Mouse (Mus musculus): ENCODE data around the gene Ltbp2. TPM values are rescaled to one million over a fixed set of nuclear protein-coding genes. Genes with fewer than 3 reads are reported as not detected.

Gene Ltbp2
- polyA plus RNA-seq, 1 experiment from 2014 or later: 1.4 TPM

- ATAC-seq (ENCODE audit: low FRiP score, low TSS enrichment): no peak
- H3K9ac ChIP-seq (ENCODE audit: low read length): no peak overlapping the region
- TF ChIP-seq EP300 (optimal IDR thresholded peaks at IDR 0.05) (no peak), CTCF (IDR thresholded peaks at IDR 0.05; ENCODE audit: low read depth) (no peak)
- no peaks in the 10 kb centered on the region for H3K27me3 ChIP-seq (ENCODE audit: control insufficient read depth, insufficient read depth, low read length)
- no peak overlapping the region for H3K4me3 ChIP-seq (ENCODE audit: low read depth, low read length)
- H3K27ac ChIP-seq (replicated peaks): no peak overlapping the region
- H3K36me3 ChIP-seq (ENCODE audit: control insufficient read depth, insufficient read depth, low read length): no peaks in the 10 kb centered on the region
- no peak overlapping the region for H3K4me2 ChIP-seq (replicated peaks; ENCODE audit: low read depth)
- 0 out of 2 replicates have a peak, but pooled peaks cover 4% of the 10 kb centered on the region for H3K4me1 ChIP-seq (replicated peaks; ENCODE audit: control insufficient read depth, insufficient read depth)
- WGBS: 61% methylated on average over 15 of the region's 15 CpGs
- H3K9me3 ChIP-seq (ENCODE audit: control insufficient read depth, low read length): no peaks in the 10 kb centered on the region
- DNase-seq (ENCODE audit: low spot score): no peak
Measured at GRCm38 (mm10) chr12:84841158-84842140, 34.9 kb downstream of the Ltbp2 start.

GRCm38 (mm10) chr12:84840734-84841133 is 35.6 kb downstream of the Ltbp2 start:
- Histone ChIP-seq H3K4me1 (replicated peaks; ENCODE audit: control insufficient read depth, insufficient read depth) (0 out of 2 replicates have a peak, but pooled peaks cover 4% of the 10 kb centered on the region), H3K9me3 (ENCODE audit: control insufficient read depth, low read length) (no peaks in the 10 kb centered on the region), H3K4me2 (replicated peaks; ENCODE audit: low read depth) (no peak overlapping the region), H3K27ac (replicated peaks) (no peak overlapping the region), H3K9ac (ENCODE audit: low read length) (no peak overlapping the region), H3K4me3 (ENCODE audit: low read depth, low read length) (no peak overlapping the region), H3K36me3 (ENCODE audit: control insufficient read depth, insufficient read depth, low read length) (no peaks in the 10 kb centered on the region), H3K27me3 (ENCODE audit: control insufficient read depth, insufficient read depth, low read length) (no peaks in the 10 kb centered on the region)
- no peak for TF ChIP-seq CTCF (IDR thresholded peaks at IDR 0.05; ENCODE audit: low read depth)
- no peak for TF ChIP-seq EP300 (optimal IDR thresholded peaks at IDR 0.05)
- DNase-seq (ENCODE audit: low spot score) (no peak), ATAC-seq (ENCODE audit: low FRiP score, low TSS enrichment) (no peak)
- 63% methylated on average over 3 of the region's 3 CpGs for WGBS

DNA sequence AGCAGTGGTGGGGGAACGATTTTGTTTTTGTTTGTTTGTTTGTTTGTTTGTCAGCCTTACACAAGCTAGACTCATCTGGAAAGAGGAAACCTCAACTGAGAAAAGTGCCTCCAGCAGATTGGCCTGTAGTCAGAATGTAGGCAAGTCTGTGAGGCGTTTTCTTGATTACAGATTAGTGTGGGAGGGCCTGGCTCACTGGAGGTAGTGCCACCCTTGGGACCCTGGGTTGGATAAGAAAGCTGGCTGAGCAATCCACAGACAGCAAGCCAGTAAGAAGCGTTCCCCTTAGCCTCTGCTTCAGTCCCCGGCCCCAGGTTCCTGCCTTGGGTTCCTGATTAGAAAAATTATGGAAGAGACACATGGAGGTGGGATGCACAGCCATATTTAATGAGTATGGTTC is 36.4 kb downstream of the Ltbp2 start:
- no peak for ATAC-seq (ENCODE audit: low FRiP score, low TSS enrichment)
- Histone ChIP-seq H3K9me3 (ENCODE audit: control insufficient read depth, low read length) (no peaks in the 10 kb centered on the region), H3K36me3 (ENCODE audit: control insufficient read depth, insufficient read depth, low read length) (no peaks in the 10 kb centered on the region), H3K4me2 (replicated peaks; ENCODE audit: low read depth) (no peak overlapping the region), H3K4me1 (replicated peaks; ENCODE audit: control insufficient read depth, insufficient read depth) (0 out of 2 replicates have a peak, but pooled peaks cover under 1% of the 10 kb centered on the region), H3K27ac (replicated peaks) (no peak overlapping the region), H3K27me3 (ENCODE audit: control insufficient read depth, insufficient read depth, low read length) (no peaks in the 10 kb centered on the region), H3K4me3 (ENCODE audit: low read depth, low read length) (no peak overlapping the region), H3K9ac (ENCODE audit: low read length) (no peak overlapping the region)
- DNase-seq (ENCODE audit: low spot score): no peak
- TF ChIP-seq EP300 (optimal IDR thresholded peaks at IDR 0.05) (no peak), CTCF (IDR thresholded peaks at IDR 0.05; ENCODE audit: low read depth) (no peak)
- WGBS: 76% methylated on average over 4 of the region's 4 CpGs

DNA sequence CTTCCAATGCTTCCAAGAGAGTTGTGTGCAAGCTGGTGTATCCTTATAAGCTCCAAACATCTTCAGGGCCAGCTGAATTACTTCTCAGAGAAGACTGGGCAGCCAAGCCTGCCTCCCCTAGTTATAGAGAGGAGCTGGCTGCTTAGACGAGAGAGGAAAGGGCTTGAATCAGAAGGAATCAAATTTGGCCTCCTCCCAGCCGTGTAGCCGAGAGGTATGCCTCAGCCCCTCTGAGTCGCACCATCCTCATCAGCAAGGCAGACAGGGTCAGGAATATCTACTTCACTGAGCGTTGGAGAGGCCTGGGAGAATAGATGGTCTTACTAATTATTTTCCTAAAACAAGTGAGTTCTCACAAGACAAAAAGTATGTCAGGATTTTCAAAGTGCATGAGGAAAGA is 40.7 kb downstream of the Ltbp2 start:
- TF ChIP-seq CTCF (IDR thresholded peaks at IDR 0.05; ENCODE audit: low read depth) (no peak), EP300 (optimal IDR thresholded peaks at IDR 0.05) (no peak)
- Histone ChIP-seq H3K36me3 (ENCODE audit: control insufficient read depth, insufficient read depth, low read length) (no peaks in the 10 kb centered on the region), H3K4me2 (replicated peaks; ENCODE audit: low read depth) (no peak overlapping the region), H3K9me3 (ENCODE audit: control insufficient read depth, low read length) (no peaks in the 10 kb centered on the region), H3K4me1 (replicated peaks; ENCODE audit: control insufficient read depth, insufficient read depth) (no peaks in the 10 kb centered on the region), H3K4me3 (ENCODE audit: low read depth, low read length) (no peak overlapping the region), H3K27ac (replicated peaks) (no peak overlapping the region), H3K9ac (ENCODE audit: low read length) (no peak overlapping the region), H3K27me3 (ENCODE audit: control insufficient read depth, insufficient read depth, low read length) (no peaks in the 10 kb centered on the region)
- ATAC-seq (ENCODE audit: low FRiP score, low TSS enrichment) (no peak), DNase-seq (ENCODE audit: low spot score) (no peak)
- 55% methylated on average over 5 of the region's 5 CpGs for WGBS

DNA sequence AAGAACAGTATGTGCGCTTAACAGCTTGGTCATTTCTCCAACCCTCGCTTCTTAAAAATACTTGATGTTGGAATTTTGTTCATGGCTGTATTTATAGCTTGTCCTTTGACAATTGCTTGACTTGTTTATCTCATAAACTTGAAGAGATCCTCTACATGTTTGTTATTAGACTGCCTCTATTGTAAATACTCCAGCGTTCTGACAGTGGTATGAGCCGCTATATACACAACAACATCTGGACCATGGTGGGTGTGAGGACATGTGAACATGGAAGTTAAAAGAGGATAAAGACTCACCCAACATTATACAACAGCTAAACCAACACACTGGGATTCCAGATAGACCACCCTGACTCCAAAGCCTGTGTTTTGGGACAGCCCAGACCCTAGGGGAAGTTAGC is 41.6 kb downstream of the Ltbp2 start:
- Histone ChIP-seq H3K27ac (replicated peaks) (no peak overlapping the region), H3K27me3 (ENCODE audit: control insufficient read depth, insufficient read depth, low read length) (no peaks in the 10 kb centered on the region), H3K36me3 (ENCODE audit: control insufficient read depth, insufficient read depth, low read length) (no peaks in the 10 kb centered on the region), H3K4me3 (ENCODE audit: low read depth, low read length) (no peak overlapping the region), H3K4me1 (replicated peaks; ENCODE audit: control insufficient read depth, insufficient read depth) (no peaks in the 10 kb centered on the region), H3K9ac (ENCODE audit: low read length) (no peak overlapping the region), H3K9me3 (ENCODE audit: control insufficient read depth, low read length) (no peaks in the 10 kb centered on the region), H3K4me2 (replicated peaks; ENCODE audit: low read depth) (no peak overlapping the region)
- no peak for ATAC-seq (ENCODE audit: low FRiP score, low TSS enrichment)
- TF ChIP-seq CTCF (IDR thresholded peaks at IDR 0.05; ENCODE audit: low read depth): no peak
- TF ChIP-seq EP300 (optimal IDR thresholded peaks at IDR 0.05): no peak
- WGBS: 72% methylated on average over 4 of the region's 4 CpGs
- no peak for DNase-seq (ENCODE audit: low spot score)

DNA sequence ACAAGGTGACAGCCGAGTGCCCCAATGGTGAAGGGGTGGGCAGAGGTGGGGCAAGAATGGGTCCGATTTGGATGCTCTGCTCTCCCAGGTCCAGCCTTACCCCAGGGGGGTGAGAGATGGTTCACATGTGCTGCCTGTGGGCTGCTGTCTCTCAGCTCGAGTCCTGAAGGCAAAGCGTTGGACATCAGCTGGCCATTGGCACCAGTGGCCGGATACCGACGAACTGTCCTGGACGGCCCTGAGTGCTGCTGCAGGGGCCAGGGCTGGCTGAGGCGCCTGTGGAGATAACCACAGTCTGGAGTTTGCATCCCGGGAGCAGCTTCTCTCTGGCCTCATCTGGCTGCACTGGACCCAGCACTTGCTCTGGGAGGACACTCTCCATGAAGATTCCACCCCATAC is 44.7 kb downstream of the Ltbp2 start:
- H3K27ac ChIP-seq (replicated peaks): no peak overlapping the region
- H3K9ac ChIP-seq (ENCODE audit: low read length): no peak overlapping the region
- no peaks in the 10 kb centered on the region for H3K27me3 ChIP-seq (ENCODE audit: control insufficient read depth, insufficient read depth, low read length)
- H3K4me3 ChIP-seq (ENCODE audit: low read depth, low read length): no peak overlapping the region
- no peaks in the 10 kb centered on the region for H3K4me1 ChIP-seq (replicated peaks; ENCODE audit: control insufficient read depth, insufficient read depth)
- no peak for ATAC-seq (ENCODE audit: low FRiP score, low TSS enrichment)
- H3K9me3 ChIP-seq (ENCODE audit: control insufficient read depth, low read length): no peaks in the 10 kb centered on the region
- no peak for DNase-seq (ENCODE audit: low spot score)
- no peak overlapping the region for H3K4me2 ChIP-seq (replicated peaks; ENCODE audit: low read depth)
- no peaks in the 10 kb centered on the region for H3K36me3 ChIP-seq (ENCODE audit: control insufficient read depth, insufficient read depth, low read length)
- WGBS: 77% methylated on average over 10 of the region's 10 CpGs
- TF ChIP-seq CTCF (IDR thresholded peaks at IDR 0.05; ENCODE audit: low read depth) (no peak), EP300 (optimal IDR thresholded peaks at IDR 0.05) (no peak)
